Mouse (Mus musculus): ENCODE data around the gene Arhgap10. TPM values are rescaled to one million over a fixed set of nuclear protein-coding genes. Genes with fewer than 3 reads are reported as not detected.

Gene Arhgap10
- polyA plus RNA-seq, 1 experiment from 2014 or later: 3.9 TPM

GRCm38 (mm10) chr8:77261215-77261614 is 256.5 kb downstream of the Arhgap10 start:
- ATAC-seq: no peak
- 81% methylated on average over 6 of the region's 6 CpGs for WGBS (ENCODE audit: insufficient replicate concordance)
- no peaks in the 10 kb centered on the region for H3K27me3 ChIP-seq (ENCODE audit: insufficient read depth, low read length)
- no peak overlapping the region for H3K4me2 ChIP-seq (ENCODE audit: low read depth, low read length)
- H3K9ac ChIP-seq (replicated peaks): no peak overlapping the region
- no peaks in the 10 kb centered on the region for H3K4me1 ChIP-seq (ENCODE audit: insufficient read depth)
- H3K9me3 ChIP-seq (ENCODE audit: low read length): no peaks in the 10 kb centered on the region
- no peak overlapping the region for H3K4me3 ChIP-seq (ENCODE audit: low read depth, low read length)
- peaks cover 15% of the 10 kb centered on the region for H3K36me3 ChIP-seq (replicated peaks; ENCODE audit: insufficient read depth, low read length)
- H3K27ac ChIP-seq (ENCODE audit: low read depth): no peak overlapping the region
- TF ChIP-seq EP300 (IDR thresholded peaks at IDR 0.05; ENCODE audit: low read depth) (no peak), CTCF (IDR thresholded peaks at IDR 0.05; ENCODE audit: low read depth) (no peak)
- no peak for DNase-seq

GRCm38 (mm10) chr8:77257085-77257451 is 260.7 kb downstream of the Arhgap10 start:
- ATAC-seq: no peak
- TF ChIP-seq CTCF (IDR thresholded peaks at IDR 0.05; ENCODE audit: low read depth): no peak
- no peak for TF ChIP-seq EP300 (IDR thresholded peaks at IDR 0.05; ENCODE audit: low read depth)
- DNase-seq: no peak
- Histone ChIP-seq H3K4me2 (ENCODE audit: low read depth, low read length) (no peak overlapping the region), H3K27ac (ENCODE audit: low read depth) (no peak overlapping the region), H3K4me1 (ENCODE audit: insufficient read depth) (no peaks in the 10 kb centered on the region), H3K4me3 (ENCODE audit: low read depth, low read length) (no peak overlapping the region), H3K9me3 (ENCODE audit: low read length) (no peaks in the 10 kb centered on the region), H3K36me3 (replicated peaks; ENCODE audit: insufficient read depth, low read length) (peaks cover 19% of the 10 kb centered on the region), H3K9ac (replicated peaks) (no peak overlapping the region), H3K27me3 (ENCODE audit: insufficient read depth, low read length) (no peaks in the 10 kb centered on the region)
- 87% methylated on average over 12 of the region's 12 CpGs for WGBS (ENCODE audit: insufficient replicate concordance)

GRCm38 (mm10) chr8:77256450-77257084 is 261.2 kb downstream of the Arhgap10 start:
- no peak overlapping the region for H3K9ac ChIP-seq (replicated peaks)
- H3K4me2 ChIP-seq (ENCODE audit: low read depth, low read length): no peak overlapping the region
- H3K36me3 ChIP-seq (replicated peaks; ENCODE audit: insufficient read depth, low read length): peaks cover 19% of the 10 kb centered on the region
- no peaks in the 10 kb centered on the region for H3K27me3 ChIP-seq (ENCODE audit: insufficient read depth, low read length)
- TF ChIP-seq EP300 (IDR thresholded peaks at IDR 0.05; ENCODE audit: low read depth) (no peak), CTCF (IDR thresholded peaks at IDR 0.05; ENCODE audit: low read depth) (no peak)
- no peak overlapping the region for H3K4me3 ChIP-seq (ENCODE audit: low read depth, low read length)
- DNase-seq (no peak), ATAC-seq (no peak)
- H3K27ac ChIP-seq (ENCODE audit: low read depth): no peak overlapping the region
- no peaks in the 10 kb centered on the region for H3K4me1 ChIP-seq (ENCODE audit: insufficient read depth)
- H3K9me3 ChIP-seq (ENCODE audit: low read length): no peaks in the 10 kb centered on the region
- 86% methylated on average over 5 of the region's 5 CpGs for WGBS (ENCODE audit: insufficient replicate concordance)

GRCm38 (mm10) chr8:77254466-77254865 is 263.3 kb downstream of the Arhgap10 start:
- no peak overlapping the region for H3K4me3 ChIP-seq (ENCODE audit: low read depth, low read length)
- H3K9me3 ChIP-seq (ENCODE audit: low read length): no peaks in the 10 kb centered on the region
- H3K4me2 ChIP-seq (ENCODE audit: low read depth, low read length): no peak overlapping the region
- H3K4me1 ChIP-seq (ENCODE audit: insufficient read depth): no peaks in the 10 kb centered on the region
- 74% methylated on average over 5 of the region's 5 CpGs for WGBS (ENCODE audit: insufficient replicate concordance)
- no peak overlapping the region for H3K9ac ChIP-seq (replicated peaks)
- H3K36me3 ChIP-seq (replicated peaks; ENCODE audit: insufficient read depth, low read length): peaks cover 19% of the 10 kb centered on the region
- DNase-seq: no peak
- ATAC-seq: no peak
- no peak for TF ChIP-seq CTCF (IDR thresholded peaks at IDR 0.05; ENCODE audit: low read depth)
- no peak for TF ChIP-seq EP300 (IDR thresholded peaks at IDR 0.05; ENCODE audit: low read depth)
- no peaks in the 10 kb centered on the region for H3K27me3 ChIP-seq (ENCODE audit: insufficient read depth, low read length)
- no peak overlapping the region for H3K27ac ChIP-seq (ENCODE audit: low read depth)

GRCm38 (mm10) chr8:77251134-77251533 is 266.6 kb downstream of the Arhgap10 start:
- Histone ChIP-seq H3K4me1 (ENCODE audit: insufficient read depth) (no peaks in the 10 kb centered on the region), H3K27ac (ENCODE audit: low read depth) (no peak overlapping the region), H3K4me3 (ENCODE audit: low read depth, low read length) (no peak overlapping the region), H3K27me3 (ENCODE audit: insufficient read depth, low read length) (no peaks in the 10 kb centered on the region), H3K9ac (replicated peaks) (no peak overlapping the region), H3K36me3 (replicated peaks; ENCODE audit: insufficient read depth, low read length) (0 out of 2 replicates have a peak, but pooled peaks cover 4% of the 10 kb centered on the region), H3K4me2 (ENCODE audit: low read depth, low read length) (no peak overlapping the region), H3K9me3 (ENCODE audit: low read length) (no peaks in the 10 kb centered on the region)
- DNase-seq: no peak
- WGBS (ENCODE audit: insufficient replicate concordance): 85% methylated on average over 5 of the region's 5 CpGs
- no peak for ATAC-seq
- TF ChIP-seq CTCF (IDR thresholded peaks at IDR 0.05; ENCODE audit: low read depth): no peak
- no peak for TF ChIP-seq EP300 (IDR thresholded peaks at IDR 0.05; ENCODE audit: low read depth)

- Histone ChIP-seq H3K4me2 (ENCODE audit: low read depth, low read length) (no peak overlapping the region), H3K4me1 (ENCODE audit: insufficient read depth) (no peaks in the 10 kb centered on the region), H3K27me3 (ENCODE audit: insufficient read depth, low read length) (no peaks in the 10 kb centered on the region), H3K9me3 (ENCODE audit: low read length) (no peaks in the 10 kb centered on the region), H3K4me3 (ENCODE audit: low read depth, low read length) (no peak overlapping the region), H3K36me3 (replicated peaks; ENCODE audit: insufficient read depth, low read length) (0 out of 2 replicates have a peak, but pooled peaks cover 4% of the 10 kb centered on the region), H3K9ac (replicated peaks) (no peak overlapping the region), H3K27ac (ENCODE audit: low read depth) (no peak overlapping the region)
- no peak for ATAC-seq
- TF ChIP-seq EP300 (IDR thresholded peaks at IDR 0.05; ENCODE audit: low read depth) (no peak), CTCF (IDR thresholded peaks at IDR 0.05; ENCODE audit: low read depth) (no peak)
- DNase-seq: no peak
- WGBS (ENCODE audit: insufficient replicate concordance): 90% methylated on average over 3 of the region's 3 CpGs
These were observed 267.7 kb downstream of the Arhgap10 start for GRCm38 (mm10) chr8:77250094-77250493.

Measured in liver, postnatal 0 days (tissue).